Mouse (Mus musculus) embryonic facial prominence, embryonic 15.5 days (tissue): ENCODE measurements around the gene Slc9a3r2. TPM values are rescaled to one million over a fixed set of nuclear protein-coding genes. Genes with fewer than 3 reads are reported as not detected.

Source experiments
- ATAC-seq: fragments of 200-750 bp; cut with Nextera tagmentation; 2 replicates; pipeline ENCODE4 v1.8.0; 2017; ENCODE audit warnings: low read depth, moderate TSS enrichment; ENCODE audit not compliant: insufficient number of reproducible peaks, low FRiP score, low TSS enrichment
- H3K27ac ChIP-seq: fragments of 300-500 bp; sonication (generic); replicated peaks from 2 replicates; pipeline ENCODE4 v1.5.1; 2015; ENCODE audit warnings: mild to moderate bottlenecking, inconsistent platforms
- H3K27me3 ChIP-seq: fragments of 300-500 bp; sonication (generic); 2 replicates; pipeline ENCODE4 v1.6.1; 2015; ENCODE audit warnings: inconsistent platforms
- H3K36me3 ChIP-seq: fragments of 300-500 bp; sonication (generic); 2 replicates; pipeline ENCODE4 v1.6.1; 2015; ENCODE audit warnings: mild to moderate bottlenecking, inconsistent platforms
- H3K4me1 ChIP-seq: fragments of 300-500 bp; sonication (generic); 2 replicates; pipeline ENCODE4 v1.6.1; 2015; ENCODE audit warnings: inconsistent platforms
- H3K4me2 ChIP-seq: fragments of 300-500 bp; sonication (generic); replicated peaks from 2 replicates; pipeline ENCODE4 v1.6.1; 2015; ENCODE audit warnings: mild to moderate bottlenecking, inconsistent platforms
- H3K4me3 ChIP-seq: fragments of 300-500 bp; sonication (generic); replicated peaks from 2 replicates; pipeline ENCODE4 v1.5.1; 2015; ENCODE audit warnings: mild to moderate bottlenecking, inconsistent platforms
- H3K9ac ChIP-seq: fragments of 300-500 bp; sonication (generic); 2 replicates; pipeline ENCODE4 v1.6.1; 2015; ENCODE audit warnings: inconsistent platforms
- H3K9me3 ChIP-seq: fragments of 300-500 bp; sonication (generic); replicated peaks from 2 replicates; pipeline ENCODE4 v1.6.1; 2016; ENCODE audit warnings: inconsistent platforms
- whole genome bisulfite sequencing: fragments of 180-500 bp; shearing (Covaris S2); methylation state at CpG from one replicate; pipeline ENCODE4 v1.1.7; 2015; 5-methylcytosine and 5-hydroxymethylcytosine counted together
- polyA plus RNA-seq: library from polyadenylated mRNA; unstranded; fragments of >200 nt; fragmentation: Nextera tagmentation; extraction: Ambion mirVana; gene quantifications from 2 replicates; pipeline ENCODE4 v1.2.1, GENCODE M21; 2015

Gene Slc9a3r2
- polyA plus RNA-seq, 1 experiment from 2014 or later, result 65.9 TPM

DNA sequence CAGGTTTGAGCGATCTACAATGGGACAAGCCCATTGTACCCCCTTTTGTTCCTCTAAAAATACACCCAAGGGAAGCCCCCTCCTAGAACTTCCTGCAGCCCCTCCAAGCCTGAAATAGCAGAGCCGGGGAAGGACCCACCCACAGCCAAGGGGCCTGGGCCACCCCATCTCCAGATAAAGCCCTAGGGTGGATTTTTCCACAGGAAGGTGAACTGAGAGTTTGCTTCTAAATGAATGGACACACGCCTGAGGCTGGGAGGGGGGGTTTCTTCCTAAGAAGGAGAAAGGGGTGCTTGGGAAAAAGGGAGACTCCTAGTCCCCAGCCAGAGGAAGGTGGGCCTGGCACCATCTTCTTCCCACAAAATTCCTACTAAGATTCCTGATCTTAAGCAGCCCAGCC, 4.2 kb downstream of the Slc9a3r2 start:
- WGBS, result 62% methylated on average over 3 of the region's 3 CpGs
- H3K9me3 ChIP-seq, result no peaks in the 10 kb centered on the region
- no peak overlapping the region for H3K9ac ChIP-seq
- H3K4me3 ChIP-seq, result no peak overlapping the region
- H3K4me2 ChIP-seq, result no peak overlapping the region
- ATAC-seq, result no peak
- H3K27ac ChIP-seq, result peak overlapping the region; percentile 34; the same call in 1 of the 2 replicates
- peaks cover 14% of the 10 kb centered on the region; the same call in 1 of the 2 replicates for H3K36me3 ChIP-seq
- peaks cover 51% of the 10 kb centered on the region for H3K4me1 ChIP-seq
- no peaks in the 10 kb centered on the region for H3K27me3 ChIP-seq

DNA sequence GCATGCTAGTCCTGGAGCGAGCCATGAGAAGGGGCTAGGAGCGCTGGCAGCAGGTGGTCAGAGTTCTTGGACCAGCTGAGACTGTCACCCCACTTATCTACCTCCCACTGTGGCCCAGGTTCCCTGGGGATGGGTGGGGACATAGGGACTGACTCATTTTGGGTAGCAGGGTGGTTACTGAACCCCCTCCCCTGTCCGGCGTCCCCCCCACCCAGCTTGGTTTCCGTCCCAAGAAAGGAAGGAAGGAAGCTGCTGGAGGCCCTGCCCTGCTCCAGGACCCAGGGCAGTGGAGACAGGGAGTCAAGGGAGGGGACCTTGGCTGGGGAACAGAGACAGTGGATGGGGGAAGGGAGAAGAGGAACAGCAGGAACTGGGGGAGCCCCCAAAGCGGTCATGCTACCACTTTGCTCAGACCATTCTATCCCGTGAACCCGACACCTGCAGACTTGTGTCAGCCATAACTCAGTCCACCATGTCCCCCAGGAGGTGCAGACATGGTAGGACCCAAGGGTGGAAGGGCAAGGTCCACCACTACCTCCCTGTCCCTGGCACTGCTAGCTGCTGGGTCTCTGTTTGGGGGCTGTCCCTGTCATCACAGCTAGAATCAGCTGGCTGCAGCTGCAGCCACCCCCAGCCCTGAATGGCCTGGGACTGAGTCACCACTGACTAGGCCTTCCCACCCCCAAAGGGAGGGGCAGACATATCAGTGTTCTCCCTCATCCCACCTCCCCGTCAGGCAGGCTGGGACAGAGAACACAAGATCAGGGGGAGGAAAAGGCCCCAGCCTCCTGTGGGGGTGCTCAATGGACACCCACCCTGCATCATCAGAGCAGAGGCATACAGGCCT, 5.0 kb downstream of the Slc9a3r2 start:
- Histone ChIP-seq H3K4me3 (no peak overlapping the region), H3K27ac (peak overlapping the region; percentile 73), H3K9me3 (no peaks in the 10 kb centered on the region), H3K9ac (no peak overlapping the region), H3K36me3 (peaks cover 16% of the 10 kb centered on the region; the same call in 1 of the 2 replicates), H3K27me3 (no peaks in the 10 kb centered on the region), H3K4me1 (peaks cover 50% of the 10 kb centered on the region), H3K4me2 (no peak overlapping the region)
- WGBS, result 78% methylated on average over 9 of the region's 9 CpGs
- no peak for ATAC-seq

DNA sequence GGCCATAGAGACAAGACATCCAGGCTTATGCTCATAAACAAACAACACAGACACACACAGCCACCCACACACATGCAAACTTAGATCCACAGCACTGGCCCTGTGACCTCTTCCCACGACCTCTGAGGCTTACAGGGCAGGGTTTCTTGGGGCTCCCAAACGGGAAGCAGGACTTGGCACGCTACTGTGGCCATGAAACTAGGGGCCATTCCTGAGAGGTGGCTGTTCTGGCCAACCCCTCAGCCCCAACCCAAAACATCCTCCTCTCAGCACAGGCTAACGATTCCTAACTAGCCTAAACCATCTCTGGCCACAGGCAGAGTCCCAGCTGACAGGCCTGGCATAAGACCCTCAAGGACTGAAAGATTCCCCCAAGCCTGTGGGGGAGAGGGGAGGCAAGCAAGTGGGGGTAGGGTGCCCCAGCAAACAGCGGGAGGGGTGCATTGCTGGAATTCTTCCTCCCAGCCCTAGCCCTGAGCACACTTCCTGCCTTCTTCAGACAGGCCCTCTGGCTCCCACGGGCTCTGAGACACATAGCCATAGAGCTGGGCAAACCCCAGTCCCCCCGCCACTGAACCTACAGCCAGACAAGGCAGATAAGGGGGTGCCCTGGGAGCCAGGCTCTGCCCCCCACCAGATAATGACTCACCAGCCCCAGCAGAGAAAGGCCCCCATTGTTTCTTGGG, 6.0 kb downstream of the Slc9a3r2 start:
- Histone ChIP-seq H3K4me3 (no peak overlapping the region), H3K36me3 (peaks cover 16% of the 10 kb centered on the region; the same call in 1 of the 2 replicates), H3K4me1 (peaks cover 51% of the 10 kb centered on the region), H3K4me2 (0 out of 2 replicates have a peak overlapping the region, but pooled peaks have one; percentile 4), H3K27ac (peak overlapping the region; percentile 73), H3K9me3 (no peaks in the 10 kb centered on the region), H3K9ac (0 out of 2 replicates have a peak overlapping the region, but pooled peaks have one; percentile 1), H3K27me3 (no peaks in the 10 kb centered on the region)
- no peak for ATAC-seq
- 24% methylated on average over 7 of the region's 7 CpGs for WGBS

DNA sequence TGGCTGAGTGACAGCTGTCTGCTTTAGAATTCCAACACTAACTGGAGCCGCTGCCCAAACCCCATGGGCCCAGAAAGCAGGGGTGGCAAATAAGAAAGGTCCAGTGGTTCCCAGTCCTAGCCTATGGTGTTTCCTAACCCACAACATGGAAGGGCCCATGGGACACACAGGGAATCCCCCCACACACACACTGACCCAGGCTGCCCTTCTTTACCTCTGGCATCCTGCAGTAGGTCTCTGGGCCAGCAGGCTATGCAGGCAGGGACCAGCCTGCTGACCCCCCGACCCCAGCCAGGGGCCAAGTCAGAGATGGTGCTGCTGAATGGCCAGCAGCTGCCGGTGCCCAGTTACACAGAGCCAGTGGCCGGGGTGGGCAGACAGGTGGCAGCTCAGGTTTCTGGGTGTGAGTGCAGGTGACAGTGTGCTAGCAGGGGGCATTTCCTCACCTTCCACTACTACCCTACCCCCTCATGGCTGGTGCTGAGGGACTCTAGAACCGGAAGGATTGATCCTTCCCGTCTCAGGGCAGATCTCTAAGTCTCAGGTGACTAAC, 7.3 kb downstream of the Slc9a3r2 start:
- H3K27me3 ChIP-seq, result no peaks in the 10 kb centered on the region
- no peak overlapping the region for H3K4me3 ChIP-seq
- H3K4me2 ChIP-seq, result no peak overlapping the region
- H3K4me1 ChIP-seq, result peaks cover 54% of the 10 kb centered on the region
- H3K27ac ChIP-seq, result no peak overlapping the region
- ATAC-seq, result no peak
- H3K9me3 ChIP-seq, result no peaks in the 10 kb centered on the region
- 55% methylated on average over 6 of the region's 6 CpGs for WGBS
- no peak overlapping the region for H3K9ac ChIP-seq
- H3K36me3 ChIP-seq, result peaks cover 16% of the 10 kb centered on the region; the same call in 1 of the 2 replicates

DNA sequence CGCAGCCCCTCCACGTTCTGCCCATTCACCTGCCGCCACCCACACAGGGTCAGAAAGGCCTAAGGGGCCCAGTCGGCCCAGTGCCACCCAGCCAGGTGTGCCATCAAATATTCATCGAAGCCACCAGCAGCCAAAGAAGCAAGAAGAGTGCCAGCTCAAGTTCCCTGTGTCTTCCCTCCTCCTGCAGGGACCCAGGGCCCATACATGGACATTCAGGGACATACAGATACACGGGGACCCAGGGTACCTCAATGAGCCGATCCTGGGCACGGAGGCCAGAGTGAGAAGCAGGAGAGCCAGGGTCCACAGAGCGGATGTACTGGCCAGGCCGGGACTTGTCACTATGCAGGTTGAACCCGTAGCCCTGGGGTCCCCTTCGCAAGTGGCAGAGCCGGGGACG, 8.2 kb downstream of the Slc9a3r2 start:
- peaks cover 16% of the 10 kb centered on the region; the same call in 1 of the 2 replicates for H3K36me3 ChIP-seq
- H3K27ac ChIP-seq, result no peak overlapping the region
- H3K4me2 ChIP-seq, result no peak overlapping the region
- H3K4me3 ChIP-seq, result no peak overlapping the region
- 89% methylated on average over 14 of the region's 14 CpGs for whole genome bisulfite sequencing
- no peaks in the 10 kb centered on the region for H3K9me3 ChIP-seq
- H3K4me1 ChIP-seq, result peaks cover 54% of the 10 kb centered on the region
- H3K27me3 ChIP-seq, result no peaks in the 10 kb centered on the region
- ATAC-seq, result no peak
- no peak overlapping the region for H3K9ac ChIP-seq

DNA sequence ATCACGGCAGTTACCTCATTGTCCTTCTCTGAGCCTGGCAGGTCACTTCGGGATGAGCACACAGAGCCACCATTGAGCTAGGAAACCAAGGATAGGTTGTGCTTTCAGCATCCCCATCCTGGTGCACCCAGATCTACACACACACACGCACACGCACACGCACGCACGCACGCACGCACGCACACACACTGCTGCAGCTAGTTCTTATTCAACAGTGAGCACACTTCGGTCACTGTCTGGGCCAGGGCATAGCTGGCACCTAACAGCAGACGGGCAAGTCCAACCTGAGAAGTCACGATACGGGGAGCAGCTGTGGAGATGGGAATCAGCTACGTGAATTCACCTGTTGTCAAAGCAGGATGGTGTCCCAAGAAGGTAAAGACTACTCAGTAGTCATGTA, 9.5 kb downstream of the Slc9a3r2 start:
- Histone ChIP-seq H3K9me3 (no peaks in the 10 kb centered on the region), H3K27me3 (no peaks in the 10 kb centered on the region), H3K27ac (peak overlapping the region; percentile 93), H3K4me1 (peaks cover 46% of the 10 kb centered on the region), H3K4me2 (no peak overlapping the region), H3K4me3 (no peak overlapping the region), H3K36me3 (0 out of 2 replicates have a peak, but pooled peaks cover 12% of the 10 kb centered on the region), H3K9ac (no peak overlapping the region)
- 95% methylated on average over 15 of the region's 15 CpGs for WGBS
- no peak for ATAC-seq

DNA sequence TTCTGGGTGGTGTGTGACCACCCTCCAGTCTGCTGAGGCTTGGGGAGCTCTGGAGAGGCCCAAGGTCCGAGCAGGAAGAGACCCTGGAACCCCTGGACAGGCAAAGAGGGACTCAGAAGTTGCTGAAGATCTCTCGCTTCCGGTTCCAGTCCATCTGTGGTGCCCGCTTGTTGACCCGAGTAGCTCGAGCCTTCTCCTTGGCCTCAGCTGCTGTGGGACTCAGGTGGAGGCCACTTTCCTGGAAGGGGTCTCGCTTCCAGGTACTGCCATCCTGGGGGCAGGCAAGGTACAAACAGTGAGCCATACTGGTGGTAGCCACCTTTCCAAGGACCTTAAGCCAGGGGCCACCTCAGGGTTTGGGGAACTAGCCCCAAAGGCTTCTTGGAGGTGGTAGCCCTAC, 10.0 kb downstream of the Slc9a3r2 start:
- H3K4me3 ChIP-seq, result no peak overlapping the region
- H3K27me3 ChIP-seq, result no peaks in the 10 kb centered on the region
- peaks cover 41% of the 10 kb centered on the region for H3K4me1 ChIP-seq
- H3K36me3 ChIP-seq, result 0 out of 2 replicates have a peak, but pooled peaks cover 12% of the 10 kb centered on the region
- H3K9ac ChIP-seq, result 0 out of 2 replicates have a peak overlapping the region, but pooled peaks have one; percentile 6
- WGBS, result 86% methylated on average over 7 of the region's 7 CpGs
- peak overlapping the region; percentile 93 for H3K27ac ChIP-seq
- H3K9me3 ChIP-seq, result no peaks in the 10 kb centered on the region
- peak overlapping the region; percentile 22; the same call in 1 of the 2 replicates for H3K4me2 ChIP-seq
- no peak for ATAC-seq

DNA sequence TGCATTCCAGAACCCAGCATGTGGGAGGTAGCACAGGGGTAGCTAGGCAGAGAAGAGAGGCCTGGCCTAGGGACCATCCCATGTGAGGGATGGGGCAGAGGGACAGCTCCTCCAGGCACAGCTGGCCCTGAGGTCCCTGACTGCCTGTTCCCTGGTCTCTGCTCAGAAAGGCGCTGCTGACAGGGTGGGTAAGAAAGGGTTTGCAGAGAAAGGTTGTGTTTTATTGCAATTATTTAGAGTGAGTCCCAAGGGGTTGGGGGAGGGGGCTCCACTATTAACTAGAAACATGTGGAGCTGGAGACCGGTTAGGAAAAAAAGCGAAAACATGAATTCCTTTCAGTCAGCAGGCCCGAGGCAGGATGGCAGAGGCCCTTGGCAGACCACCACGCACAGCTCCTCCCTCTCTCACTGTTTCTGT, 10.5 kb downstream of the Slc9a3r2 start:
- 11% methylated on average over 5 of the region's 5 CpGs for WGBS
- H3K4me2 ChIP-seq, result peak overlapping the region; percentile 22
- H3K27ac ChIP-seq, result peak overlapping the region; percentile 93
- H3K27me3 ChIP-seq, result no peaks in the 10 kb centered on the region
- peaks cover 36% of the 10 kb centered on the region for H3K4me1 ChIP-seq
- H3K9me3 ChIP-seq, result no peaks in the 10 kb centered on the region
- H3K4me3 ChIP-seq, result no peak overlapping the region
- peak; percentile 68 for ATAC-seq
- H3K9ac ChIP-seq, result 0 out of 2 replicates have a peak overlapping the region, but pooled peaks have one; percentile 6
- H3K36me3 ChIP-seq, result 0 out of 2 replicates have a peak, but pooled peaks cover 8% of the 10 kb centered on the region

DNA sequence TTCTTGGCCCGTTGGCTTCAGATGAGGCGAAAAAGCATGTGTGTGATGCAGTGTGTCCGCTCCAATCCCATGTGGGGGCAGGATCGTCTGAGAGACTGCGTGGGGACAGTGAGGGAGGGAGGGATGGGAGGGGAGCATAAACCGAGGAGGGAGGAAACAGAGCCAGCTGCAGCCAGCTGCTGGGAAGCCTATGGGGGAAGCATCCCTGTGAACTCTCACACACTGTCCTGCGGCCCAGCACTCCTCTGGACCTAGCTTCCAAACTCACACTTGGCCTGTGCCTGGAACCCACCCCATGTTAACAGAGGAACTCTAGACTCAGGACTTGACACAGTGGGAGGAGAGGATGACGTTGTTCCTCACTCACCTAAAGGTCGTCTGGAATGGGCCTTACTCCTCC, 11.3 kb downstream of the Slc9a3r2 start:
- peaks cover 32% of the 10 kb centered on the region for H3K4me1 ChIP-seq
- H3K9ac ChIP-seq, result no peak overlapping the region
- H3K4me3 ChIP-seq, result no peak overlapping the region
- H3K36me3 ChIP-seq, result 0 out of 2 replicates have a peak, but pooled peaks cover 8% of the 10 kb centered on the region
- no peaks in the 10 kb centered on the region for H3K27me3 ChIP-seq
- H3K9me3 ChIP-seq, result no peaks in the 10 kb centered on the region
- H3K4me2 ChIP-seq, result no peak overlapping the region
- peak overlapping the region; percentile 93 for H3K27ac ChIP-seq
- 22% methylated on average over 9 of the region's 9 CpGs for WGBS
- peak; percentile 74 for ATAC-seq

DNA sequence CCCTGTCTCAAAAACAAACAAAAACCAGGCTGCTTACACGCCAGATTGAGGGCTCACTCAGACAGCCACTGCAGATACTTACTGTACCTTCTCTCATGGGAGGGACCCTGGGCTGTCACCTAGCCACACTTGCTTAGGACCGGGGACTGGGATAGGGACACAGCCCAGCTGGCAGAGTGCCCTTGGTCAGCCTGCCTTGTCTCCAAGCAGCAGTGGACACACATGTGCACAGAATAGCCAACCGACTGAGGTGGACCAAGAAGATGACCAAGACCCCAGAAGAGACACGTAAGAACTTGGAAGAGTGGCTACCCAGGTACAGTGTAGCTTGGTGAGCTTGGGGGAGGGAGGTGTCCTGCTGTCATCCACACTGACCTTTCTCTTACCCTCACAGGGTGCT, 11.9 kb downstream of the Slc9a3r2 start:
- H3K9ac ChIP-seq, result no peak overlapping the region
- H3K27me3 ChIP-seq, result no peaks in the 10 kb centered on the region
- H3K4me1 ChIP-seq, result peaks cover 34% of the 10 kb centered on the region
- H3K4me3 ChIP-seq, result no peak overlapping the region
- no peaks in the 10 kb centered on the region for H3K9me3 ChIP-seq
- H3K36me3 ChIP-seq, result 0 out of 2 replicates have a peak, but pooled peaks cover 8% of the 10 kb centered on the region
- peak overlapping the region; percentile 93 for H3K27ac ChIP-seq
- no peak for ATAC-seq
- H3K4me2 ChIP-seq, result no peak overlapping the region
- WGBS, result 85% methylated on average over 4 of the region's 4 CpGs
